ENCODE assay signal across 24 mouse cellular contexts in genomic region chr7:129259195-129259594, GRCm38 (mm10). TPM values are rescaled to one million over a fixed set of nuclear protein-coding genes. Genes with fewer than 3 reads are reported as not detected.
"Had no signal": no experiment of that assay in that cellular context is flagged by ENCODE, and none has a peak within 500 bp of the region (broad histone marks: within the 10 kb centered on the region; RNA-seq: fewer than 3 reads in every experiment).

No protein-coding gene starts in this region.

- H3K27ac ChIP-seq: kidney, embryonic 15.5 days; left cerebral cortex, adult 2 months; limb, embryonic 12.5 days; limb, embryonic 15.5 days; liver, embryonic 14.5 days; macrophage; midbrain, embryonic 12.5 days; midbrain, embryonic 15.5 days; neural tube, embryonic 12.5 days; neural tube, embryonic 15.5 days had no signal

- H3K9me3 ChIP-seq: kidney, embryonic 15.5 days; limb, embryonic 12.5 days; limb, embryonic 15.5 days; midbrain, embryonic 12.5 days; midbrain, embryonic 15.5 days; neural tube, embryonic 12.5 days; neural tube, embryonic 15.5 days had no signal

- H3K36me3 ChIP-seq: kidney, embryonic 15.5 days; limb, embryonic 12.5 days; limb, embryonic 15.5 days; midbrain, embryonic 12.5 days; midbrain, embryonic 15.5 days; neural tube, embryonic 12.5 days; neural tube, embryonic 15.5 days had no signal

- H3K4me2 ChIP-seq: kidney, embryonic 15.5 days; limb, embryonic 12.5 days; limb, embryonic 15.5 days; liver, embryonic 11.5 days; lung, embryonic 14.5 days; midbrain, embryonic 12.5 days; neural tube, embryonic 12.5 days had no signal

- DNase-seq: kidney, adult 8-10 months; kidney, postnatal 10 days; kidney, postnatal 36 days; liver, postnatal 0 days; lung, embryonic 14.5 days; right cerebral cortex, adult 18-20 months; right cerebral cortex, postnatal 25 days; thymus, postnatal 25 days had no signal

- ATAC-seq: liver, postnatal 0 days; lung, postnatal 0 days; midbrain, embryonic 15.5 days had no signal

- H3K9ac ChIP-seq: kidney, embryonic 15.5 days; limb, embryonic 12.5 days; limb, embryonic 15.5 days; liver, embryonic 14.5 days; liver, postnatal 0 days; lung, embryonic 14.5 days; midbrain, embryonic 12.5 days; midbrain, embryonic 15.5 days; neural tube, embryonic 12.5 days; neural tube, embryonic 15.5 days had no signal

- H3K4me3 ChIP-seq: kidney, embryonic 15.5 days; left cerebral cortex, adult 2 months; limb, embryonic 12.5 days; limb, embryonic 15.5 days; midbrain, embryonic 12.5 days; midbrain, embryonic 15.5 days; neural tube, embryonic 12.5 days had no signal

RNA-seq across cellular contexts. Expression of gene Plpp4, which starts 2.4 kb away (rescaled TPM):
- total RNA-seq: megakaryocyte, adult 5-6 weeks had no signal
- polyA plus RNA-seq: liver, postnatal 0 days; macrophage; small intestine, adult 2 months; spleen, adult 2 months; thymus, postnatal 0 days had no signal
